Mouse (Mus musculus) midbrain, embryonic 16.5 days (tissue): ENCODE measurements around the gene Rbp2. TPM values are rescaled to one million over a fixed set of nuclear protein-coding genes. Genes with fewer than 3 reads are reported as not detected.

Experiments
- ATAC-seq: fragments of 200-750 bp; cut with Nextera tagmentation; 2 replicates; pipeline ENCODE4 v1.8.0; 2017; ENCODE audit warnings: moderate TSS enrichment
- H3K27ac ChIP-seq: fragments of 300-500 bp; sonication (generic); 2 replicates; pipeline ENCODE4 v1.5.1; 2014; ENCODE audit warnings: mild to moderate bottlenecking, low read length, mixed read lengths
- H3K27me3 ChIP-seq: fragments of 300-500 bp; sonication (generic); 2 replicates; pipeline ENCODE4 v1.6.1; 2014; ENCODE audit warnings: low read depth, low read length, mixed read lengths; ENCODE audit not compliant: control insufficient read depth, insufficient read depth
- H3K36me3 ChIP-seq: fragments of 300-500 bp; sonication (generic); 2 replicates; pipeline ENCODE4 v1.6.1; 2014; ENCODE audit warnings: mild to moderate bottlenecking, low read length, moderate library complexity, mixed read lengths; ENCODE audit not compliant: control insufficient read depth, insufficient read depth
- H3K4me1 ChIP-seq: fragments of 300-500 bp; sonication (generic); 2 replicates; pipeline ENCODE4 v1.6.1; 2014; ENCODE audit warnings: mild to moderate bottlenecking, low read length, mixed read lengths; ENCODE audit not compliant: control insufficient read depth, insufficient read depth
- H3K4me2 ChIP-seq: fragments of 300-500 bp; sonication (generic); 2 replicates; pipeline ENCODE4 v1.6.1; 2014; ENCODE audit warnings: mild to moderate bottlenecking, low read length, mixed read lengths
- H3K4me3 ChIP-seq: fragments of 300-500 bp; sonication (generic); 2 replicates; pipeline ENCODE4 v1.5.1; 2014; ENCODE audit warnings: low read depth, mild to moderate bottlenecking, low read length, moderate library complexity, mixed read lengths
- H3K9ac ChIP-seq: fragments of 300-500 bp; sonication (generic); 2 replicates; pipeline ENCODE4 v1.6.1; 2014; ENCODE audit warnings: low read depth, low read length, mixed read lengths
- H3K9me3 ChIP-seq: fragments of 300-500 bp; sonication (generic); replicated peaks from 2 replicates; pipeline ENCODE4 v1.6.1; 2014; ENCODE audit warnings: mild to moderate bottlenecking, low read length, mixed read lengths; ENCODE audit not compliant: control insufficient read depth, poor library complexity, severe bottlenecking
- WGBS: fragments of 180-500 bp; shearing (Covaris S2); extraction: QIAGEN DNeasy Blood & Tissue Kit; methylation state at CpG from one replicate; pipeline ENCODE4 v1.1.7; 2014; 5-methylcytosine and 5-hydroxymethylcytosine counted together
- polyA plus RNA-seq: library from polyadenylated mRNA; unstranded; fragments of >200 nt; fragmentation: Nextera tagmentation; extraction: Ambion mirVana; gene quantifications from 2 replicates; pipeline ENCODE4 v1.2.1, GENCODE M21; 2015

Gene Rbp2
- polyA plus RNA-seq, 1 experiment from 2014 or later: not detected

GRCm38 (mm10) chr9:98498717-98499268, 12.9 kb downstream of the Rbp2 start:
- H3K4me1 ChIP-seq: peaks cover 4% of the 10 kb centered on the region
- 80% methylated on average over 17 of the region's 17 CpGs for WGBS
- H3K9ac ChIP-seq: no peak overlapping the region
- no peaks in the 10 kb centered on the region for H3K27me3 ChIP-seq
- H3K9me3 ChIP-seq: no peaks in the 10 kb centered on the region
- no peaks in the 10 kb centered on the region for H3K36me3 ChIP-seq
- H3K4me3 ChIP-seq: no peak overlapping the region
- no peak overlapping the region for H3K27ac ChIP-seq
- ATAC-seq: no peak
- no peak overlapping the region for H3K4me2 ChIP-seq

DNA sequence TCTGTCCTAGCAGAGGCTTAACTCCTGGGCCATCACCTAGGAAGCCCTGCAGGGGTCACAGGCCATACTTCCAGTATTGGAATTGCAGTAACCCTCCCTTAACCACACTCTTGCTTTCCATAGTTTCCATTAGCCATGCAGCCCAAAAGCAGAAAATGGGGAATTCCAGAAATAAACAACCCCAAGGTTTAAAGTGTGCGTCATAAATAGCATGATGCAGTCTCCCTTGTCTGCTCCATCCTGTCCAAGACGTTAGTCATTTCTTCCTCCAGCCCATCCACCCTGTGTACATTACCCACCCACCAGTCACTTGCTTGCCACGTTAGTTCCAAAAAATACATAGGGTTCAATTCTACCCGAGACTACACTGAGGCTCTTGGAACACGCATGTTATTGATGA, 13.7 kb downstream of the Rbp2 start:
- no peaks in the 10 kb centered on the region for H3K27me3 ChIP-seq
- no peaks in the 10 kb centered on the region for H3K36me3 ChIP-seq
- H3K4me3 ChIP-seq: no peak overlapping the region
- H3K4me2 ChIP-seq: no peak overlapping the region
- H3K9me3 ChIP-seq: no peaks in the 10 kb centered on the region
- no peak overlapping the region for H3K9ac ChIP-seq
- 94% methylated on average over 5 of the region's 5 CpGs for WGBS
- peaks cover 4% of the 10 kb centered on the region for H3K4me1 ChIP-seq
- H3K27ac ChIP-seq: no peak overlapping the region
- ATAC-seq: no peak

- H3K27ac ChIP-seq: no peak overlapping the region
- 70% methylated on average over 6 of the region's 6 CpGs for WGBS
- H3K27me3 ChIP-seq: no peaks in the 10 kb centered on the region
- no peak overlapping the region for H3K9ac ChIP-seq
- H3K4me3 ChIP-seq: no peak overlapping the region
- no peaks in the 10 kb centered on the region for H3K9me3 ChIP-seq
- ATAC-seq: no peak
- no peaks in the 10 kb centered on the region for H3K4me1 ChIP-seq
- H3K4me2 ChIP-seq: no peak overlapping the region
- no peaks in the 10 kb centered on the region for H3K36me3 ChIP-seq
These were observed 21.6 kb downstream of the Rbp2 start for GRCm38 (mm10) chr9:98507480-98507879.

DNA sequence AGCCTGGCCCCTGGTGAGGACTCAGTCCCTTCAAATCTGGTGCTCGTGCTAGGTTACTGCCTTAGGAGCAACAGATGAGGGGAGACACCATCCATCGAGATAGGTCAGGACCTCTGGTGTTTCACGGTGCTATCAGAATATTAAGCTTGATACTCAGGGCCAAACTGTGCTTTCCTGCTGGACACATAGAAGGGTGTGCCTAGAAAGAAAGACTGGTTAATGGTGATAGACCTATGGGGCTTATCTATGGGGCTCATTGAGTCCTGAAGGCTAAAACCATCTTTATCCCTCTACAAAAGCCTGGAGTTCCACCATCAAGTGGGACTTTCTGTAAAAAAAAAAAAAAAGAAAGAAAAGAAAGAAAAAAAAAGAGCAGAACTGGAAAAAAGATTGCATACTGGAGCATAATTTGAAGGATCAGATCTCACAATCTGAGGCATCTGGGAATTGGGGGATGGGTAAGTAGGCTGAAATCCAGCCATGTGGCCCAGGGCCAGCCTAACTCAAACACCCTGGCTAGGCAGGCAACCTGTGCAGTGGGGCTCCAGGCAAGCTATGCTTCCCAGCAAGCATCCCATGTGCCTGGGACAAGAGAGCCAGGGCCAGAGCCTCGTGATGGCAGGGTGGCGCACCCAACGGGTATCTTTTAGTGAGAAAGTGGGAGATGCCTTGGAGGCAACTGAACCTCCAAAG, 24.6 kb downstream of the Rbp2 start:
- H3K9ac ChIP-seq: no peak overlapping the region
- no peak for ATAC-seq
- 91% methylated on average over 6 of the region's 6 CpGs for WGBS

GRCm38 (mm10) chr9:98523872-98524271, 38.0 kb downstream of the Rbp2 start:
- H3K27me3 ChIP-seq: no peaks in the 10 kb centered on the region
- peaks cover 2% of the 10 kb centered on the region; the same call in 1 of the 2 replicates for H3K9me3 ChIP-seq
- H3K4me2 ChIP-seq: no peak overlapping the region
- no peak overlapping the region for H3K9ac ChIP-seq
- no peak overlapping the region for H3K27ac ChIP-seq
- 82% methylated on average over 2 of the region's 2 CpGs for WGBS
- no peaks in the 10 kb centered on the region for H3K36me3 ChIP-seq
- no peak overlapping the region for H3K4me3 ChIP-seq
- ATAC-seq: no peak
- peaks cover 9% of the 10 kb centered on the region; the same call in 1 of the 2 replicates for H3K4me1 ChIP-seq

More for the DNA sequence above, 24.6 kb downstream of the Rbp2 start:
- Histone ChIP-seq H3K27ac (no peak overlapping the region), H3K27me3 (no peaks in the 10 kb centered on the region), H3K4me2 (no peak overlapping the region), H3K4me1 (no peaks in the 10 kb centered on the region), H3K4me3 (no peak overlapping the region), H3K9me3 (no peaks in the 10 kb centered on the region), H3K36me3 (no peaks in the 10 kb centered on the region)

DNA sequence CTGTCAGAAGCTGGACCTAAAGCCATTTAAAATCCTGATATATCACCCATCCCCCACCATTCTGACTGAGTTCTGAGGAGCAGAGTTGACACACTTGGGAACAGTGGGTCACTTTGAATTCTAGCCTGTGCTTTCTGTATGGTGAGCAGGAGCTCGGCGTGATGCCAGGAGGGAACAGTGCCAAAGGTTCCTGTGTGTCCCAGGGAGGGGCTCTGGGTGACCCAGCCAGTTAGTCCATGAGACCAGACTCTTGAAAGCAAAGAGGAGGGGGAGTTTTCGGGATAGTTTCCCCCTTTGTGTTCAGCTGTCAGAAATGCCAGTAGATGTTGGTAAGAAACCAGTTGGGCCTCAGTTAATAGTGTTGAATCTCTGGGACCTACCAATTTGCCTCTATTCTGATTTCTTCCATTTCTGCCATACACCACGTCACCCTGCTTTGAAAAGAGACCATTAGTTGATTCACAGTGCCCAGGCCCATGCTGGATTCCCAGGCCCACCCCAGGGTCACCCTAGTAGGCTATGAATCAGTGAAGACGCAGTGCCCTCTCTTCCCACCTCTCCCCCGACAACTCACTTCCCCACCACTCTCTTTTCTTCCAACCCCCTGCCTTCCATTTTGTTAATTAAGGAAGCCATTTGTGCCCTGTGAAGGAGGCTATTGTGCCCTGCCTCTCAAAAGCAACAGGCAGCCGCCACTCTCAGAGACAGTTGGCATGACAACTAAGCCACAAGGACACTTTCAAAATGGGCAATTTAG, 39.0 kb downstream of the Rbp2 start:
- peak; percentile 90 for ATAC-seq
- Histone ChIP-seq H3K4me3 (no peak overlapping the region), H3K9me3 (peaks cover 2% of the 10 kb centered on the region; the same call in 1 of the 2 replicates), H3K4me1 (peaks cover 9% of the 10 kb centered on the region; the same call in 1 of the 2 replicates), H3K27me3 (no peaks in the 10 kb centered on the region), H3K4me2 (no peak overlapping the region), H3K9ac (no peak overlapping the region), H3K36me3 (no peaks in the 10 kb centered on the region), H3K27ac (peak overlapping the region; percentile 63; the same call in 1 of the 2 replicates)
- WGBS: 28% methylated on average over 7 of the region's 7 CpGs

DNA sequence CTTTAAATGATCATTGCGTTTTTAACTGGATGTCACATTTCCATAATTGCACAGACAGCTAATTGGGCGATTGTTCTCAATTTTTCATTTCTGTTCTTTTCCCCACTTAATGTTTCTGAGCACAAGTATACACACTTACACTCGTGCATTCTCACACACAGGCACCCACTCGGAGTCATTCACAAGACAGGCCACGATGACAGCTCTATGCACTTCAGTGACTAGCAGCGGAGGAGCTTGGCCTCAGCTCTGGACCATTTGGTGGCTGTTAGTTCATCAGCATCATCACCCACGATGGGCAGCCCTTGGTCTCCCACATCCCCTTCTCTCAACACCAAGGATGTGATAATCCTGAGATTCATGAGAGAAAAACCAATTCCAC, 39.6 kb downstream of the Rbp2 start:
- Histone ChIP-seq H3K27ac (peak overlapping the region; percentile 17; the same call in 1 of the 2 replicates), H3K4me2 (no peak overlapping the region), H3K9me3 (no peaks in the 10 kb centered on the region), H3K36me3 (no peaks in the 10 kb centered on the region), H3K4me3 (no peak overlapping the region), H3K9ac (no peak overlapping the region), H3K4me1 (peaks cover 9% of the 10 kb centered on the region; the same call in 1 of the 2 replicates), H3K27me3 (no peaks in the 10 kb centered on the region)
- ATAC-seq: peak; percentile 60; the same call in 1 of the 2 replicates
- WGBS: 17% methylated on average over 7 of the region's 7 CpGs

DNA sequence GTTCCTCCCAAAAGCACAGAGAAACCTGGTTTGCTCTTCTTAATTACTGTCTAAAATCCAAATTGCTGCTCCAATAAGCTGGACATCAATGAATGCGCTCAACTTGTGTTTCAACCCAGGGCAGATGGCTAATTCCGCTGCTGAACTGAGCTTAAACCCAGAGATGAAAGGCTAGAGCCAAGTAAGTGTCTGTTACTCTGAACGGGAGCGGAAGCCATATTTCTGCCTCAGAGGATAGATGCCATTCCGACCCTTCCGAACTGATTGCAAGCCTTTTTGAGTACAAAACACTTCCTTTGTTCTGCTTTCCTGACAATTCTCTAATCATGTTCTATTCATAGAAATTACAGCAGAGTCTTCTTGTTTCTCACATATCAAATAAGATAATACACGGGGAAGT, 41.3 kb downstream of the Rbp2 start:
- H3K36me3 ChIP-seq: no peaks in the 10 kb centered on the region
- no peak overlapping the region for H3K27ac ChIP-seq
- no peak overlapping the region for H3K4me3 ChIP-seq
- no peak for ATAC-seq
- no peaks in the 10 kb centered on the region for H3K27me3 ChIP-seq
- H3K4me2 ChIP-seq: no peak overlapping the region
- WGBS: 74% methylated on average over 7 of the region's 7 CpGs
- H3K9ac ChIP-seq: no peak overlapping the region
- H3K4me1 ChIP-seq: peaks cover 9% of the 10 kb centered on the region; the same call in 1 of the 2 replicates
- H3K9me3 ChIP-seq: no peaks in the 10 kb centered on the region

- Histone ChIP-seq H3K27me3 (no peaks in the 10 kb centered on the region), H3K36me3 (no peaks in the 10 kb centered on the region), H3K9me3 (no peaks in the 10 kb centered on the region), H3K4me2 (no peak overlapping the region), H3K4me1 (peaks cover 5% of the 10 kb centered on the region; the same call in 1 of the 2 replicates), H3K27ac (no peak overlapping the region), H3K9ac (no peak overlapping the region), H3K4me3 (no peak overlapping the region)
- 72% methylated on average over 4 of the region's 4 CpGs for WGBS
- ATAC-seq: no peak
These were observed 43.9 kb downstream of the Rbp2 start for GRCm38 (mm10) chr9:98529776-98530175.
